Mouse (Mus musculus) liver, adult 2 months (tissue): ENCODE data around the gene Strbp.

Source experiments
- CTCF ChIP-seq: fragments of 200-500 bp; IDR thresholded peaks from 2 replicates; pipeline ENCODE4 v1.5.1; 2011; ENCODE audit warnings: low read depth, low read length, control low read depth
- POLR2A ChIP-seq: fragments of 200-500 bp; IDR thresholded peaks from 2 replicates; pipeline ENCODE4 v1.6.1; 2011; ENCODE audit warnings: low read length, control low read depth; ENCODE audit not compliant: insufficient read depth; ENCODE audit errors: extremely low read depth

DNA sequence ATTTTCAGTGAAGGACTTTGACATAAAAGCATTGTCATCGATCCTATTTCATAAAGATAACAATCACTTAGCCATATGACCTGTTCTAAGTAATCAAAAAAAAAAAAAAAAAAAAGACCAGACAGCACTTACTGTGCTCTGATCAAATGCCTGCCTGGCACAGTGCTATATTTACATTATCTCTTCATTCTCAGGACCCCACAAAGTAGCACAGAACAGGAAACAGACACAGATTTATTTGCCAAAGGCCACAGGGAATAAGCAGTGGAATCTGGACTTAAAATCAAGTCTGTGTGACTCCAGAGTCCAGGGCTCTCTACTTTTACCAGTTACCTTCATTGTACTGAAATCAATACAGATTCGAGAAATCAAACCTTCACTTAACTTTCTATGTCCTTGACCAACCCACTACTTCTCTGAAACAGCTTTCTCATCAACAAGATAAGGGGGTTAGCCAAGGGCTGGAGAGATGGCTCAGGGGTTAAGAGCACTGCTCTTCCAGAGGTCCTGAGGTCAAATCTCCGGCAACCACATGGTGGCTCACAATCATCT is 14.5 kb downstream of the Strbp start:
- TF ChIP-seq POLR2A (no peak), CTCF (no peak)
